In genomic region chr12:70169969-70170368, GRCm38 (mm10) we compare ENCODE assay signal across 26 mouse cellular contexts. TPM values are rescaled to one million over a fixed set of nuclear protein-coding genes. Genes with fewer than 3 reads are reported as not detected.
A peak's percentile ranks its signal among the peaks of the same experiment; 100 is the strongest.
DNase-seq lines count a peak whose midpoint lies in the region; TF ChIP-seq lines count a peak whose summit lies in the region.
"Had no signal": no experiment of that assay in that cellular context is flagged by ENCODE, and none has a peak within 500 bp of the region (broad histone marks: within the 10 kb centered on the region; RNA-seq: fewer than 3 reads in every experiment).

No protein-coding gene starts in this region.

- H3K27me3 ChIP-seq in heart, adult 2 months (ENCODE audit: control insufficient read depth, insufficient read depth, low read length) = no peaks in the 10 kb centered on the region
- H3K27me3 ChIP-seq: forebrain, embryonic 13.5 days; heart, embryonic 13.5 days; midbrain, embryonic 12.5 days; neural tube, embryonic 13.5 days had no signal

- no peaks in the 10 kb centered on the region for H3K79me2 ChIP-seq in heart, adult 2 months (replicated peaks; ENCODE audit: control insufficient read depth, insufficient read depth, low read length)

- no peaks in the 10 kb centered on the region for H3K36me3 ChIP-seq in heart, adult 2 months (ENCODE audit: control insufficient read depth, insufficient read depth, low read length)
- H3K36me3 ChIP-seq: heart, embryonic 13.5 days; limb, embryonic 10.5 days; midbrain, embryonic 12.5 days; neural tube, embryonic 13.5 days had no signal

- WGBS in heart, adult 2 months = 69% methylated on average over 1 of the region's 1 CpGs
- WGBS in lung, adult 2 months = 90% methylated on average over 1 of the region's 1 CpGs

- no peak for TF ChIP-seq EP300 in heart, adult 2 months (IDR thresholded peaks at IDR 0.05; ENCODE audit: insufficient read depth, low read depth, low read length)

- H3K27ac ChIP-seq in heart, adult 2 months = no peak overlapping the region
- H3K27ac ChIP-seq: forebrain, embryonic 13.5 days; heart, embryonic 13.5 days; limb, embryonic 10.5 days; midbrain, embryonic 12.5 days; neural tube, embryonic 13.5 days had no signal

- H3K4me3 ChIP-seq in heart, adult 2 months = no peak overlapping the region
- H3K4me3 ChIP-seq in lung, adult 2 months (replicated peaks; ENCODE audit: extremely low read depth, low read depth, low read length) = no peak overlapping the region
- H3K4me3 ChIP-seq: forebrain, embryonic 13.5 days; heart, embryonic 13.5 days; limb, embryonic 10.5 days; midbrain, embryonic 12.5 days; neural tube, embryonic 13.5 days had no signal

- intact Hi-C loops in heart, adult 2 months (cut with DNase I) = no loop called here
- intact Hi-C loops in heart, postnatal 14 days (cut with DNase I) = no loop called here

- H3K4me1 ChIP-seq in heart, adult 2 months (ENCODE audit: control insufficient read depth, insufficient read depth, low read length) = no peaks in the 10 kb centered on the region
- no peaks in the 10 kb centered on the region for H3K4me1 ChIP-seq in lung, adult 2 months (ENCODE audit: control insufficient read depth, insufficient read depth, low read length)
- H3K4me1 ChIP-seq: forebrain, embryonic 13.5 days; heart, embryonic 13.5 days; limb, embryonic 10.5 days; midbrain, embryonic 12.5 days; neural tube, embryonic 13.5 days had no signal

- no peak for DNase-seq in heart, adult 2 months
- DNase-seq in heart, postnatal 14 days = no peak
- DNase-seq in lung, adult 2 months = no peak
- DNase-seq in lung, adult 18-20 months = no peak
- peak; percentile 6 for DNase-seq in A20 (ENCODE audit: low read depth, low spot score)
- DNase-seq in brain, adult 2 months (ENCODE audit: low read depth, low spot score) = peak; percentile 29
- DNase-seq in testis, postnatal 14 days (ENCODE audit: low spot score) = no peak
- DNase-seq: adrenal gland, adult 2 months; cerebellum, adult 9-11 months; heart, postnatal 4 days; kidney, adult 18-20 months; kidney, postnatal 10 days; liver, postnatal 0 days; spleen, adult 18-20 months; thymus, adult 18-20 months; thymus, postnatal 4 days had no signal

- TF ChIP-seq CTCF in heart, adult 2 months (IDR thresholded peaks at IDR 0.05) = peak; percentile 16; the same call in 1 of the 2 replicates
- 0 out of 2 replicates have a peak, but pooled peaks have one; percentile 4 for TF ChIP-seq CTCF in lung, adult 2 months (IDR thresholded peaks at IDR 0.05; ENCODE audit: insufficient read depth, low read length)

- H3K9ac ChIP-seq in heart, adult 2 months (ENCODE audit: low read depth, low read length) = no peak overlapping the region
- H3K9ac ChIP-seq: forebrain, embryonic 13.5 days; heart, embryonic 13.5 days; liver, postnatal 0 days; midbrain, embryonic 12.5 days; neural tube, embryonic 13.5 days had no signal

- no peak for TF ChIP-seq POLR2A in heart, adult 2 months (IDR thresholded peaks at IDR 0.05; ENCODE audit: insufficient read depth, low read depth, low read length)
- no peak for TF ChIP-seq POLR2A in lung, adult 2 months (IDR thresholded peaks at IDR 0.05; ENCODE audit: borderline replicate concordance, extremely low read depth, low read depth, low read length)

RNA-seq across cellular contexts. Expression of gene Abhd12b, which starts 16.0 kb away (rescaled TPM):
- not detected for total RNA-seq in heart, adult 2 months (2021)
- not detected in 2 replicates for polyA plus RNA-seq in heart, adult 2 months (2012; rRNA removed)
- total RNA-seq in heart, postnatal 14 days (2021) = not detected
- polyA plus RNA-seq in lung, adult 2 months (2012; rRNA removed) = 0.11 and 0.19 TPM in 2 replicates
- total RNA-seq: adrenal gland, adult 2 months; gastrocnemius, postnatal 4 days; heart, postnatal 4 days; layer of hippocampus, adult 8-10 months; left cerebral cortex, adult 18-20 months; liver, adult 2 months had no signal
- polyA plus RNA-seq: adrenal gland, adult 2 months; embryonic facial prominence, embryonic 11.5 days; forebrain, embryonic 13.5 days; heart, embryonic 13.5 days; limb, embryonic 10.5 days; liver, adult 2 months; liver, postnatal 0 days; midbrain, embryonic 12.5 days had no signal

RNA-seq across cellular contexts. Expression of gene Nin, which starts 56.5 kb away (rescaled TPM):
- 10 to 100 TPM; 13.7 to 17.3 TPM for total RNA-seq in heart, adult 2 months (2021)
- polyA plus RNA-seq in heart, adult 2 months (2012; rRNA removed) = 4.5 and 9.3 TPM in 2 replicates
- total RNA-seq in heart, postnatal 14 days (2021) = 10 to 100 TPM; 21.8 to 26.1 TPM
- 14.9 and 18.9 TPM in 2 replicates for polyA plus RNA-seq in lung, adult 2 months (2012; rRNA removed)

Comparison
In these comparisons a context has a peak if more than half of its experiments do, and no peak if none do; other contexts are left out.
1. DNase-seq: peak in A20 (single experiment) and brain, adult 2 months (single experiment); none in heart, adult 2 months (0 of 2), heart, postnatal 14 days (0 of 2), lung, adult 2 months (single experiment), lung, adult 18-20 months (0 of 2) and testis, postnatal 14 days (single experiment).